Comparison of ENCODE assay signal across 4 mouse cellular contexts in the genomic region with DNA sequence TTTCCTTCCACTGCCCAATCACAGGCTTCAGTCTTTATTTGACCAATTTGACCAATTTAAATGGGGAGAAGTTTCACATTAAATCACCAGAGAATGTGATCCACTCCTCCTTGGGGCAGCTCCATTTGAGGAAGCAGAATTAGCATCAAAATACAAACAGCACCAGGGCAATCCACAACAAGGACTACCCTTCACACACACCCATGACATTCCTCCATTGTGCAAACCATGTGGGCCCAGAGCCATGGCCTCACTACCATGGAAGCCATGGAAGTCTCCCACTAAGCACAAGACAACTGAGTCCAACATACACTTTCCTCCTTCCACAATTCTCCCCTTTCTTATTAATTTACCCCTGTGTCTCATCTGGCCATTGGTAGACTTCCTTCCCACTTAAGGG. TPM values are rescaled to one million over a fixed set of nuclear protein-coding genes. Genes with fewer than 3 reads are reported as not detected.
"Had no signal": no experiment of that assay in that cellular context is flagged by ENCODE, and none has a peak within 500 bp of the region (broad histone marks: within the 10 kb centered on the region; RNA-seq: fewer than 3 reads in every experiment).

No protein-coding gene starts in this region.

RNA-seq across cellular contexts. Expression of gene Gm16503, which starts 4.1 kb away (rescaled TPM):
- polyA plus RNA-seq: large intestine, adult 2 months had no signal

RNA-seq across cellular contexts. Expression of gene Zfp985, which starts 17.2 kb away (rescaled TPM):
- polyA plus RNA-seq: heart, embryonic 14.5 days; hindbrain, embryonic 13.5 days; kidney, adult 2 months; large intestine, adult 2 months had no signal
